Mouse (Mus musculus): Measurements from ENCODE around the gene Lrrc27.

The Lrrc27 gene

GRCm38 (mm10) chr7:139214160-139214559, 1.4 kb downstream of the Lrrc27 start:
- in situ Hi-C loops (cut with MboI; ENCODE audit: low sequenced_read_pairs): no loop called here

GRCm38 (mm10) chr7:139214596-139215340, 2.0 kb downstream of the Lrrc27 start:
- in situ Hi-C loops (cut with MboI; ENCODE audit: low sequenced_read_pairs): no loop called here

- in situ Hi-C loops (cut with MboI; ENCODE audit: low sequenced_read_pairs): no loop called here
Measured at GRCm38 (mm10) chr7:139215516-139215915, 2.7 kb downstream of the Lrrc27 start.

DNA sequence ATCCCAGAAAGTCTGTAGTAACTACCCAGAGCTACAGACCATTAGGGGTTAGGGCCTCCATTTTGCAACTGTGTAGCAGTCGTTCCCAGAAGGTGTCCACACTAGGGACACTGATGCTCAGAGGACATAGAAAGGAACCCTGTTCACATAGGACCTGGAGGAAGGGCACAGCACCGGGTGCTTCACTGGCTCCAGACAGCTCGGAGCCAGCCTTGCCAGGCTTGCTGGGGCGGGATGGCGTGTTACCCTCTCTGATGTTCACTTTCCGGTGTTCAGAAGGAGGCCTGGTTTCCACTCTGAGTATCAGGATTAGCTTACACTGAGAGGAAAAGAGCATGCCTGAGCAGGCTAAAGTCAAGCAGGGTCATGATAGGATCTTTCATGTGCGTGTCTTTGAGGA, 3.2 kb downstream of the Lrrc27 start:
- in situ Hi-C loops (cut with MboI; ENCODE audit: low sequenced_read_pairs): no loop called here

DNA sequence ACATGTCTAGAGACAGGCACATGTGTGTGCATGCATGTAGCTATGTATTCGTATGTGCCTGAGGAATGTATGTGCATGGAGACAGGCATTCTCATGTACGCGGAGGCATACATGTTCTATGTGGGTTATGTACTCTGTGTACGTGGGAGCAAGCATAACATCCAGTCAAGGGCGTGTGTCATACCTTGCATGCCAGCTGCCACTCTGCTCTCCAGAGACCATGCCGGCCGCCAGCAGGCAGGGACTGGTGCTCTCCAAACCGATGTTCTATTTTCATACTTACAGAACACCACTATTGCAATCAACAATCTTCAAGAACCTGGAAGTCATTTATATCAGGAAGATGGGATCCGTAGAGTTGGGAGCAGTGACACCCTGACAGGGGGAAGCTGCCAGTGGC, 3.7 kb downstream of the Lrrc27 start:
- in situ Hi-C loops (cut with MboI; ENCODE audit: low sequenced_read_pairs): no loop called here

DNA sequence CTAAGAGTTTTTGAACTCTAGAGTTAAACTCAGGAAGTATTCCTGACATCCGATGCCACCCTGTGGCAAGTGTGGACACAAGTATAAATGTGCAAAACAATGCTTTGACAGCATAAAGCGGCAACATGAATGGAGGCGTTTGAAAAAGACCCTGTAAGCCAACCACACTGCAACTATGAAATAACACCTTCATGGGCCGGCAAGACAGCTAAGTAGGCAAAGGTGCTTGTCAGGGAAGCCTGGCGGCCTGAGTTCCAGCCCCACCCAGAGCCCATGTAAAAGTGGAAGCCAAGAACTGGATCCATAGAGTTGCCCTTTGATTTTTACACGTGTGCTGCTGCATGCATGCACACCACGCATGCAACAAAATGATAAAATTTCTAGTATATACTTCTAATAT, 4.3 kb downstream of the Lrrc27 start:
- in situ Hi-C loops (cut with MboI; ENCODE audit: low sequenced_read_pairs): no loop called here

- in situ Hi-C loops (cut with MboI; ENCODE audit: low sequenced_read_pairs): no loop called here
Measured at GRCm38 (mm10) chr7:139218641-139219415, 6.0 kb downstream of the Lrrc27 start.

GRCm38 (mm10) chr7:139219486-139219885, 6.7 kb downstream of the Lrrc27 start:
- in situ Hi-C loops (cut with MboI; ENCODE audit: low sequenced_read_pairs): no loop called here

DNA sequence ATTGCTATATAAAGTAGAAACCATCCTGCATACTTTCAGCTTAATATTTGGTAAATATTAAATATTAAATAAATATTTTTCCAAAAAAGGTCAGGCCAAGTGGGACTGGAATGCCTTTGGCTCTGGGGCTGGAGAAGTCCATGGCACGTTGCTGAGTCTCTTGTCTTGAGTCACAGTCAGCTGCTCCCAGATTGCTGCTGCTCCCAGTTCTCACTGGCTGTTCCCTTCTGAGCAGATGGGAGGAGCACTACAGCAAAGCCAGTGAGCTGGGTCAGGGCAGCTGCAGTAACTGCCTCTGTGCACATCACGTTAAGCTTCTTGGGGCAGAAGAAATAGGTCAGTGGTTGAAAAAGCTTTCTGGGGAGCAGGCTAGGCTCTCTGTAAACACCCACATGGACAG, 7.5 kb downstream of the Lrrc27 start:
- in situ Hi-C loops (cut with MboI; ENCODE audit: low sequenced_read_pairs): no loop called here

DNA sequence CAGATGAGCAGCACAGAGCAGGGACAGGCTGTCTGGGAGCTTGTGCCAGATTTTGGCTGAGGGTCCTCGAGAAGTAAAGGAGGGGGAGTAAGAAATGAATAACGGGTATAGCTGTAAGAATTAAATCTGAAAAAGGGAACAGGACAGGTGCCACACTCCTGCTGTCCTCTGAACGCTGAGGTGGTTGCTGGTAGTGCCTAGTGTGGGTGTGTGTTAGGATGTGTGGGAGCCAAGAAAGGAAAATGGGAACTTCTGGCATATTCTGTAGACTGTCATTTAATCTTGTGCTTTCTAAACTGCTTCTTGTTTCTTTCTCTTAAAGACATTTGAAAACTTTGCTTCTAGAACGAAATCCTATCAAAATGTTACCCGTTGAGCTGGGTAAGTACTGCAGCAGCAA, 8.3 kb downstream of the Lrrc27 start:
- in situ Hi-C loops (cut with MboI; ENCODE audit: low sequenced_read_pairs): no loop called here

DNA sequence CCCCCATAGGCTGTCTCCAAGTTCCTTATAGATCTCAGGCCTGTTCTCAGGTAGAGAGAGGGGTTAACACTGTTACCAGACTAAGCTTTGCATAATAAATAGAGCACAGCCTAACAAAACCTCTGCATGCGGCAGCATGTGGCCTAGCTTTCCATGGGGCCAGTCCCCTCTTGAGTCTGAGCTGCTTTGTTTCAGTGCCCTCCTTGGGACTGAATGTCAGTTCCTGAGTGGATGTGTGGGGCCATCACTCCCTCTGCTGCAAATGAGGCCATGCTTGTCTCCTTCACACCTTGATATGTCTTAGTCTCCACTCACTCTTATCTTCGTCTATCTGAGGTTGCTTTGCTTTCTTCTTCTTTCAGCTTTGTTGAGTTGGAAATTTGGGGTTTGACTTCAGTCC, 9.1 kb downstream of the Lrrc27 start:
- in situ Hi-C loops (cut with MboI; ENCODE audit: low sequenced_read_pairs): no loop called here

DNA sequence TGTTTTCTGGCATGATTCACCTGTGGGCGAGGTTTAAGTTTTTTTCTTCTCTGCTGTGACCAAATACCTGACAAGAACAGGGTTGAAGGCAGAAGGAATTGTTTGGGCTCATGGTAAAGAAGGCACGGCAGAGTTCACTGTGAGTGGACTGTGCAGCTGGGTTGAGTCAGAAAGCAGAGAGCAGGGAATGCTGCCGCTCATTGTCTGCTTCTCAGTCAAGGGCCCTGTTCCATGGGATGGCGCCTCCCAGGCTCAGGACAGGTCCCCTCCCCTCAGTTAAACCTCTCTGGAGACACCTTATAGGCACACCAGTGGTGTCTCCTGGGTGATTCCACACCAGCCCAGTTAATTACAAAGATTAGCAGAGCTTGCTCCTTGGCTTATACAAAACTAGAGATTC, 9.6 kb downstream of the Lrrc27 start:
- in situ Hi-C loops (cut with MboI; ENCODE audit: low sequenced_read_pairs): no loop called here

DNA sequence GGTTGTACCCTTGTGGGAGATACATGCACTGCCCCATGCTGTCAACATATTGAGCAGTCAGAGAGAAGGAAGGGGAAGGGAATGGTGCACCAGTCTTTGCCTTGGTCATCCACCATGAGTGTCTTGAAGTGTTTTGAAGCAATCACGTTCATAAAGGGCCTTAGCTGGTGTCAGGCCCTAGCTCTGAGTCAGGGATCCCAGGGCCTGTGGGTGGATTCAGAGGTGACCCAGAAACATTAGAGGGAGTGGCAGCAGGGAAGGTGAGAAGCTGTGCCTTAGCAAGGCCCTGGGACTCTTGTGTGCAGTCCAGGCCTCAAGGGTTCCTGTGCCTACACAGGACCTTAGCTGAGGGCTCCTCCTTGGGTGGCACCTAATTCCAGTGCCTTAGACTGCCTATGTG, 11.3 kb downstream of the Lrrc27 start:
- in situ Hi-C loops (cut with MboI; ENCODE audit: low sequenced_read_pairs): no loop called here

DNA sequence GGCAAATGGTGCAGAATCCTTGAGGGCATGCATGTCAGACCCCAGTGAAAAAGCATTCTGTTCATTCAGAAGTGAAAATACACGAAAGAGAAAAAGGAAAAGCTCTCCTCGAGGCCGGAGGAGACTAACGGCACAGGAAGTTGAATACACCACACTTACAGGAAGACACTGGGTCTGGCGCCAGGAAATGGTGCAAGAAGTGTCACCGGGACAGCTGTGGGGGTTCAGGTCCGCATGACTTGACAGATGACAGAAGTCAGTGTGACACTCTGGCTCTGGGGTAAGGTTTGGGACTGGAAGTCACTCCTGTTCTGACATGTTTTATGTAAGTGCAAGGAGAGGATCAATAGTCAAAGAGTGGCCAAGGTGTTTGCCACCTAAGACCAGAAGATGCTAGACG, 11.9 kb downstream of the Lrrc27 start:
- in situ Hi-C loops (cut with MboI; ENCODE audit: low sequenced_read_pairs): no loop called here

- in situ Hi-C loops (cut with MboI; ENCODE audit: low sequenced_read_pairs): no loop called here
Measured at GRCm38 (mm10) chr7:139226416-139226815, 13.6 kb downstream of the Lrrc27 start.

- in situ Hi-C loops (cut with MboI; ENCODE audit: low sequenced_read_pairs): no loop called here
Measured at GRCm38 (mm10) chr7:139228447-139229171, 15.8 kb downstream of the Lrrc27 start.

GRCm38 (mm10) chr7:139229837-139230236, 17.0 kb downstream of the Lrrc27 start:
- in situ Hi-C loops (cut with MboI; ENCODE audit: low sequenced_read_pairs): loop anchor here (5.0 to 10.0 kb wide), 2 partner anchors 72 to 245 kb away; no protein-coding TSS in a partner anchor

DNA sequence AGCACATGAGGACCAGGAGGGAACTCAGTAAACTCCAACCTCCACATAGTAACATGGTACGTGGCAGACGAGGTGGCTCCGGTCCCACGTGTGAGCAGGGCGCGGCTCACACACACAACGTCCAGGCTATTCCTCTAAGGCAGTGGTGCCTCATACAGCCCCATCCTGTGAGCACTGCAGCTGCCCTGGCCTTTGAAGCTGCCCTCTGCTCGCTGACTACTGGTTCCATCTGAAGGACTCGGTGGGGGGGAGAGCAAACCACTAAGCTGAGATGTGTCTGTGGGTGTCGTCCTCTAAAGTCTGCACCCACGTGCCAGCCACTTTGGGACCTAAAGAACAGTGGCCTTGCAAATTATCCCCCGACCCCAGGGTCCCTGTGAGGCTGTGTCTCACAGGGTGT, 17.5 kb downstream of the Lrrc27 start:
- in situ Hi-C loops (cut with MboI; ENCODE audit: low sequenced_read_pairs): loop anchor here (5.0 to 10.0 kb wide), 2 partner anchors 72 to 245 kb away; no protein-coding TSS in a partner anchor

DNA sequence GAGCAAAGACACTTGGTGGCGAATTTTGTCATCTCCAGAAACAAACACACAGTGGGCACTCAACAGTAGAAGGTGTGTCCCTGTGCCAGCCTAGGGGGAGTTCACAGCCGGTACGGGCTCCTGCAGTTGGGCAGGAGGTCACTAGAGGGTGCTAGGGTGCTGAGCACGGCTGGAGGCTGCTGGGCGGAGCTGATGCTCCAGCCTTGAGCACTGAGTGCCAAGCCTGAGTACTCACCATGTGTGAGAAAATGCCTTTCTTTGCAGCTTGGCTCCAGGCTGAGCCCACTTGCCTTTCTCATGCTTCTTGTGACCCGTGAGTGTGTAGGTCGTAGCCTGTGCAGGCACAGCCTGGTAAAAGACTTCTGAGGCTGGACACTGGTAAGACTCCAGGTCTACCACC, 20.9 kb downstream of the Lrrc27 start:
- in situ Hi-C loops (cut with MboI; ENCODE audit: low sequenced_read_pairs): loop anchor here (5.0 to 10.0 kb wide), 2 partner anchors 69 to 241 kb away; no protein-coding TSS in a partner anchor

GRCm38 (mm10) chr7:139234426-139235188, 21.8 kb downstream of the Lrrc27 start:
- in situ Hi-C loops (cut with MboI; ENCODE audit: low sequenced_read_pairs): loop anchor here (5.0 to 10.0 kb wide), 2 partner anchors 68 to 240 kb away; no protein-coding TSS in a partner anchor
